Mouse (Mus musculus): ENCODE measurements at regions not wholly inside any gene's neighbourhood (a gene's known extent, or its start where the extent isn't known, plus 50 kb on each side); places are given as distances from the start of the nearest gene placed in this dataset.
"Not testable (repeated sequence)": the region's sequence is repeated elsewhere in the genome, so short reads cannot be mapped to it uniquely, and the experiment has no call there.

DNA sequence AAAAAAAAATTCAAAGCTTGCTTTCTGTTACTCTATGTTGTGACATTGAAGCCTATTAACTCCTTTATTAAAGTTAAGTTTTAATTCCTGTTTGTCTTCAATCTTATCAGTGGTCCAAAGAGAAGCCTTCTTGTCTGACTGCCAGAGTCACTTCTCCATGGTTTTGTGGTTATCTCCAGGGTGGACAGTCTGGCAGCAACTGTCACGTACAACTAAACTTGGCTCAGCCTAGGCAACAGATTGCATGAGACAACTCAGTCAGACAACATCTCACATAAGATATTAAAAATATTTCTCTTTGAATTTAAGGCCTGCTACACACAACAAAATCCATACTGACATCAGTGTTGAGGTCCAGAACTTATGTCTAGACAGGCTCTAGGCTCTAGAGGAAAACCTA, 406.7 kb upstream of the Slc39a10 start:
- DNase-seq (ENCODE audit: low read depth): no peak

DNA sequence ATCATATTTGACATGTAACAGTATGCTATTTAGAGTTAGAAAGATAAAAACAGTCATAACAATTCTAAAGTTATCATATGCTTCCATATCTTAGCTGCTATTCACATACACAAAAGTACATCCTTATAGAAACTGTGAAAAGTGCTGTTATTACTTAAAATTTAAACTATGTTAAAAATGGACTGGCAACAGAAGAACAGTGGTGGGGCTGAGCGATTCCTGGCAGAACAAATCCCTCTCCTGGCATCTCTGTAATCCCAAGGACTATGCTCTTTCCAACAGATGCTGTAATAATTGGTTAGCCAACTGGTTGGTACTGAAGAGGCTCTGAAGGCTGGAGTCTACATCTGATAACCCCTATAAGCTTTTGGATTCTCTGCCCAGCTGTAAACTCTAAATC, 393.0 kb upstream of the Slc39a10 start:
- DNase-seq (ENCODE audit: low read depth): no peak

DNA sequence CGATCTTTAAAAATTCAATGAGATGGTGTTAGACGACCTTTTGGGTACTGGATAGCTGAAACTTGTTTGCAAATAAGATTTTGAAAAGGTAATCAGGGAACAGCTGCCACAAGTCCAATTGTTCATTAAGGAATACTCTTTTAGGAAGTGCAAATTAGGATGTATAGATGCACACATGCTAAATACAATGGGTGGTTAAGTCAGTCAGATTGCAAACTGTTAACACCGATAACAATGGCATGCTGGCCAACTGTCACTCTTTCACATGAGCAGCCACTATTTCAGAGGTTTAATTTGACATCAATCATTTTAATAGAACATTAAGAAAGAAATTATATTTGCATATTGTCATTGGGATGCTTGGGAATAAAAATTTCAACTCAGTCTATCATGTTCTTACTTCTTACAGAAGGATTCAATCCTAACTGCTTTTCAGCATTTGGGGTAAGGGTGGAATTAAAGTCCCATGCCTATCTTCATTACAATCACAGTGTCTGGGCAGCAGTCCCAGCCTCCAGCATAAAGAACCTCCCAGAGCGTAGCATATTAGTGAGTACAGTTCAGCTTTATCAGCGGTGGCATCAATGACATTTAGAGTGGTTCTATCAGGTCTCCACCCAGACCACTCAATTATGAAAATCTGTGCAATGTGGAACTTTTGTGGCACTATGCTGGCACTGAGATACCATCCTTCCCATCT, 385.8 kb upstream of the Slc39a10 start:
- no peak for DNase-seq (ENCODE audit: low read depth)

DNA sequence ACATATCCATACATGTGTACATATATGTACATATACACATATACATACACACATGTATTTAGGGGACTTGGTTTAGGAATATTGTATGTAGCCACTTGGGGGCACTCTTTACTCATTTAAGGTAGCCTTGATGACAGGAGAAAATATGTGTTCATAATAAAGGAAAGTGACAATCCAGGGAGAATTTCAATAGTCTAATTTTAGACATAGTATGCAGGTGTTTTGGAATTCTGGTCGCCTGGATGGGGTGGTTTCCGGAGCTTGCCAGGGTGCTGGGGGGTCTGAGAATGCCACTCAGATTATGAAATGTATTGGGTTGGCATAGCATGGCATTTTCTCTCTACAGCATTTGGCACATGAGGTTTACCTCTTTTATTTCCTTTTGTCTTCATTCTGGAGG, 385.2 kb upstream of the Slc39a10 start:
- peak; percentile 59 for DNase-seq (ENCODE audit: low read depth)

- DNase-seq (ENCODE audit: low read depth): no peak
Observed at GRCm38 (mm10) chr1:47272131-47272530, 379.5 kb upstream of the Slc39a10 start.

DNA sequence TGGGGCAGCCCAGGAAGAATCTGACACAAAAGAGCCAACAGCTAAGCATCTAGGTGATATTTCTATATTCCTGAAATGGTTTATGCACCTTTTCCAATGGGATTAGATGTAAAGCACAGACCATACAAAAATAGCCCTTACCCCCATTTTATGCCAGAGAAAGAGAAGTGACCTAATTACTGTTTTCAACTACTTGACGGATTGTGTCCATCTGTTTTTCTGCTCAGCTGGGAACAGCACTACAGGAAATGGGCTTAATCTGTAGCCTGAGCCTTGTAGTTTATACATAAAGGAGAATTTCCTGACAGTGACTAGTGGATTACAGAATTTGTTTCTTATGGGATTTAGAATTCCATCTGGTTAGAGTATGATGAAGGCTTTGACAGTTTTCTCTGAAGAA, 371.0 kb upstream of the Slc39a10 start:
- no peak for DNase-seq (ENCODE audit: low read depth)

DNA sequence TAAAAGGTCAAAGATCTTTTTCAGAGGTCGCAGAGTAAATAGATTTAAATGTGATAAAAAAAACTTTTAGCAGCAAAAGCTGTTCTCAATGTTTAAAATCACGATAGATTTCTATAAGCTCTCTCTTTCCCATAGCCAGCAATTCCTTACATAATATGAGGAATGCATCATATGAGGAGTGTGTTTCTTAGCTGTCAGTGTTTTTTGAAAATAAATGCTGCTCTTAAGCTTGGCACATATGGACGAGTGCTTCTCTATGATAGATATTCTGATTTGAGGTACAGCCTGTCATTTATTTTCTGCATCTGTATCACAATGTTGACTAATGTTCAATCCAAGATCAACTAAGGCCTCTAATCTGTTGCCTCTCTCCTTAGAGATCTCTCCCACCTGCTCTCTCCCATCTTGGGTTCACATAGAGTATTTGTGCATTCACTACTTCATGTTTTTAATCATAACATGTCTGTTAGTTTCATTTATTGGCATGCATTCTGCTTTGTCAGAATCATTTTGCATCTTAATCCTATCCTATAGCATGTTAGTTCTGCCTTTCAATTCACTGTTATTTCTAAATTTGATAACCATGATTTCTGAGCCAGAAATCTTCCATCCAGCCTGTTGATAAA, 369.0 kb upstream of the Slc39a10 start:
- DNase-seq (ENCODE audit: low read depth): no peak

DNA sequence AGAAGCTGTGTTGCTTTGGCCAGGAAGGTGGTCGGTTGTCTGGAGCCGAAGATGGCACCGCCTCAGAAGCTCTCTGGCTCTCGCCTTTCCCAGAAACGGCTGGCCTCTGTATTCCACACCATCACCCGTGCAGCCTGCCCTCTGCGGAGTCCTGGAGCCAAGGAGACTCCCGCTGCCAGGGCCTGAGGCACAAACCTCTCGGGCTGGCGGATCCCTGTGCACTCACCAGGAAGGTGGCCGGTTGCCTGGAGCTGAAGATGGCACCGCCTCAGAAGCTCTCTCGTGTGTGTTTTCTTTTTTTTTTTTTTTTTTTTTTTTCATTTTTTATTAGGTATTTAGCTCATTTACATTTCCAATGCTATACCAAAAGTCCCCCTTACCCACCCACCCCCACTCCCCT, 358.1 kb upstream of the Slc39a10 start:
- DNase-seq (ENCODE audit: low read depth): not testable (repeated sequence)

DNA sequence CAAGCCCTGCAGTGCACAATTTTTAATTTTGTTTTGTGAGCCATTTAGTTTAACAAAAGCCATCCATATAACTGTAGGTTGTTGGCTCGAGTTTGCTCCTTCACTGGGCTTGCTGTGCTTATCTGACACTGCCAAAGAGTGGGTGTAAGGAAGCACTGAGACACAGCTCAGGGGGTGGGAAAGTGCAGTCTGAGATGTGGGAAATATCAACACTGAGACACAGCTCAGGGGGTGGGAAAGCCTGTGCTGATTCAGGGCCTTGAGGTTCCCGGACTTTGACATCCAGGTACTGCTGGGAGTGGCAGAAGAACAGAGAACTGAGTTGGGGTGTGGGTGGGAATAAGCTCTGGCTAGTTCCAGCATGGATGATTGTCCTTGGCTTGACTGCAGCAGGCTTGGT, 324.4 kb upstream of the Slc39a10 start:
- no peak for DNase-seq (ENCODE audit: low read depth)

DNA sequence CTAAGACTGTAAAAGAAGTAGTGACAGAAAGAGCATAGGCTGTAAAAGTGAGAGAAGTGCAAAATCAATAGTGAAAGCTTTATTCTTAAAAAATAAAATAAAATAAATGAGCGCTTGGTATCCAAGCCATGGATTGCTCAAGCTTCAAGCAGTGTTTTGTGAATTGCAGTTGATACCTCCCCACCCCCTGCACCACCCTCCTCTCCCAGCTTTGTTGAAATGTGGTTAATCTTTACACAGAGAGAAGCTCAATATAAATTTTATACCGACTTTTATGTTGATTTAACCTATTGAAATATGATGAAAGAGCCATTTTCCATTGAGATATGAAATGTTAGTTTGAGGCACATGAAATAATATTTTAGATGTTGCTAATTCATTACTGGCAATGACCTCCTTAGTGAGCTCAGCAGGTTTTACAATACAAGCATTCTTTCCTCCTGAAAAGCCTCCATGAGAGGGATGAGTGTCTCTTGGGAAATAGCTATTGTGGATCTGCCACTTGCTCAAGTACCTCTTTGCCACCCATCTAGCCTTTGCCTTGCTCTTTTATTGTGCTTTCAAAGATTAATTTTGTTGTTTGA, 323.9 kb upstream of the Slc39a10 start:
- no peak for DNase-seq (ENCODE audit: low read depth)

DNA sequence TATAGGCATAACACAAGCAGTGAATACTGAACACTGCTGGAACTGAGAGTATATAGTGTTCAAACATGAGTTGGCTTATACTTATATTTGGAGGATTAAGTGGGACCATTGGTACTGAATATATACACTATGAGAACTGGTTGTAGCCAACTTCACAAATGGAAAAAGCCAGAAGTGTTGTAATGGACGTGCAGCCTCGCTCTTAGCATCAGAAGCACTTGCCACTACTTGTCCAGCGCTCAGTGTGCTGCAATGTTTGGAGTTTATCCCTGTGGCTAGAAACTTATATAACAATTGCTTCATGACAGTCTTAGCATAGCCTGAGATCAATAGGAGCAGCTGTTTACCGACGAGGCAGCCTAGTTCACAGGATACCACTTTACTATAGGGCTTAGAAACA, 320.8 kb upstream of the Slc39a10 start:
- DNase-seq (ENCODE audit: low read depth): no peak

- no peak for DNase-seq (ENCODE audit: low read depth)
Observed at GRCm38 (mm10) chr1:47193001-47193400, 300.3 kb upstream of the Slc39a10 start.

- DNase-seq (ENCODE audit: low read depth): no peak
Observed at GRCm38 (mm10) chr1:47164417-47164816, 271.8 kb upstream of the Slc39a10 start.

DNA sequence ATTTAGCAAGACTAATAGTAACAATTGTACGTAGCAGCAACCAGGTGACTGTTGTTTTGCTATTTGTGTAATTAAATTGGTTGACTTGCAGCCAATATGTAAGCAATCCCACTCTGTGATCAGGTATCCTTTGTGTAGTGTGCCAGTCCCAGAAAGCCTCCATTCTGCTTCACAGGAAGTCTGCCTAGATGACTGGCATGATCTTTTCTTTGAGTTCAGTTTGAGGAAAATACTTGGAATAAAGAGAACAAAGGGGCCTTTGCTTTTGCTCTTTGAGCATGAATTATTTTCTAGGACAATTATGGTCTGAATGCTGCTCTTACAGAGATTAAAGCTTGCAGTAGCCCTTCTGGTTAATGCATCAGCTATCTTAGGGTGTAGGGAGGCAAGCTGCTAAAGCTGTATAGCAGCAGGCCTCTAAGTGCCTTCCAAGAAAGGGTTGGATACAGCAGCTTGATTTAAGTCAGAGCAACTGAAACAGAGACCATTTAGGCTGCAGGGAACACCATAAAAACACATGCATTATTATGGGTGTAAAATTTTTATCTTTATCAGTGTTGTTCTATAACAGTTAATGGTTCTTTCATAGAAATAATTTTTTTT, 271.3 kb upstream of the Slc39a10 start:
- DNase-seq (ENCODE audit: low read depth): no peak

GRCm38 (mm10) chr1:47130031-47130430, 237.4 kb upstream of the Slc39a10 start:
- DNase-seq (ENCODE audit: low read depth): not testable (repeated sequence)

- no peak for DNase-seq (ENCODE audit: low read depth)
Observed at GRCm38 (mm10) chr1:47119636-47120035, 227.0 kb upstream of the Slc39a10 start.

DNA sequence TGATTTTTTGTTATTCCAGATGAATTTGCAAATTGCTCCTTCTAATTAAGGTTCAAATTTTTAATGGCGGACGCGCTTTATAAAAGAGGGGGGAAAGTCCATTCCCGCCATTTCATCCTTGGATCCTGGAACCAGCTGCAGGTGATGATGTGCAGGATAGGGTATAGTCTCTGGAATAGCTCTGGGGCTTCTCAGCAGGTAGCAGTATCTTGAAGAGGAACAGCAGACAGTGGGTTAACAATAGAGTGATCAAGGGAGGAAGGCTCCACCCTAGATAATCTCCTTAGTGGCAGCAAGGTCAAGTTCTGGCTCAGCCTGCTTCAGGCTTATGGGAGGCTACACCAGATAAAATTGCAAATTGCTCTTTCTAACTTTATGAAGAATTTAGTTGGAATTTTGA, 224.0 kb upstream of the Slc39a10 start:
- DNase-seq (ENCODE audit: low read depth): not testable (repeated sequence)

GRCm38 (mm10) chr1:47112494-47112893, 219.8 kb upstream of the Slc39a10 start:
- no peak for DNase-seq (ENCODE audit: low read depth)

DNA sequence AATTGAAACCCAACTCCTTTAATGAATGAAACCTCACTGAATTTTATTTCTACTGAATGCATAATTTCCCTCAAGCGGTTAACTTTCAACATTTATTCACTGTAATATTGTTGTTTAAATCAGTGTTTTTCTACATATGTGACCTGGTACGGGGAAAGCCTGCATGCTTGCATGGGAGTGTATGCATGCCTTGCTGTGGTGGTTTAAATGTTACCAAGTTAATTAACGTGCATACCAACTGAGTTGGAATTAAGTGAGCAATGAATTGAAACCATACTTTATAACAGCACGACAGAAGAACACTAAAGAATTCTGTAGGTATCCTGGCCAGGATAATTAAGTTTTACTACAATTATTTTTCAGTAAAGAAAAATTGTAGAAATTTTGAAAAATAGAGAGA, 211.4 kb upstream of the Slc39a10 start:
- no peak for DNase-seq (ENCODE audit: low read depth)

DNA sequence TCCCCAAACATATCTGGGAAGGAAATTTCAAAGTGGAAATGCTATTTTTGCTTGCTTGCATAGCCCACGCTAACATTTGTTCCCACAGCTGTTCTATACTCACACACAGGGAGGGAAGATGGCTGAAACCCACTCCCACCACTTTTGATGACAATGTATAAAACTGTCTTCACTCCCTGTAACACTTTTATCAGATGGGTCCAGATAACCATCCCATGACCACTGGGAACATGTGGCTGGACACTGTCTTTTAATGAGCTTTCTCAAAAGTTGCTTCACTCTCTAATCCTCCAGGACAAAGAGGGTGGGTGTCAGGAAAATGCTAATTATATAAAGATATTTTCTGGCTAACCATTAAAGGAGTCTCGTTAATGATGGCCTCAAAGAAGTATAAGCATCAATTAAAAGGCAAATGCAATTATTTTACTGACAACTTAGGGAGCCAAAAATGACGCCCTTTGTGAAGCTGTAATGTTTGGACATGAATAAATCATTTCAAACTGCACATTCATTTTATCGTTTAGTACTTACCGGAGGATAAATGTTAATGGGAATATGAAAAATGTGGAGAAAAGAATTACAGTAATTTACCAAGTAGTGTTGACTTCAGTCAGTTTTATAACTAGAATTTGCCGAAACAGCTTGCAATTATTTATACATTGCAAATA, 210.8 kb upstream of the Slc39a10 start:
- no peak for DNase-seq (ENCODE audit: low read depth)

DNA sequence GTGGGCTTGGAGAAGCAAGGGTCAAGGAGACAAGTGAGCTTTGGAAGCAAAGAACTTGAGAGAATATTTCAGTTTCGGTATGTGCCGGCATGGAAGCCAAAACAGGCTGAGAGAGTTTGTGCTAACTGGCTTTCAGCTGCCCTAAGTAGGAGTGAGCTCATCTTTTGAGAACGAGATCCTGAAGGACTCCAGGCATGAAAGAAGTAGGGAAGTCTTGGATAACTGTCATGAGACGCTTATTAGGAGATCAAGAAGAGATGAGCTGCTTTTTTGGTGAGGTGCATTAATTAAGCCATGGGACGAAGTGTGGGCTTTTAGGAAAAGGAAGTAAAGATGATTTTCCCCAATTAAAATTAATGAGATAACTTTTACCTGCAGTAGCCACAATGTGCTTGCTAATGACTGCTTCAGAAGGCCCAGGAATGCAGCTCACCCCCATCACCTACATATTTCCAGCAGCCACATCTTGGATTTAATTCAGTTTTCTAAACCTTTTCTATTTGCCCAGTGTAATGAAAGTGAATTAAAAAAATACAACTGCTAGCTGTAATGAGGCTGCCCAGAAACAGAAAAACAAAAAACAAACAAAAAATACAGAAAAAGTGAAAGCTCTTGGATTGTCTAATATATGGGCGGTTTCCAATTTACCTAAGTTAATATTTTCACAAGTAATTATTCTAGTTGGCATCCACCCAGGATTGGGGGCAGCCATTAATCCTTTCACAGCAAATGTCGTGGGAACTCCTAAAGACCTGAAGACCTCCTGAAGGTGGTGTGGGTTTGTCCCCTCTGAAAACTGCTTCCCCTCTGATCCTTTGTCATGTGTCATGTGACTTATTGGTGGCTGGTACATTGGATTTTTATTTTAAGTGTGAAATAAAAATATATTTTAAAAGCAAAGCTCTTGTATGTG, 204.7 kb upstream of the Slc39a10 start:
- DNase-seq (ENCODE audit: low read depth): no peak

DNA sequence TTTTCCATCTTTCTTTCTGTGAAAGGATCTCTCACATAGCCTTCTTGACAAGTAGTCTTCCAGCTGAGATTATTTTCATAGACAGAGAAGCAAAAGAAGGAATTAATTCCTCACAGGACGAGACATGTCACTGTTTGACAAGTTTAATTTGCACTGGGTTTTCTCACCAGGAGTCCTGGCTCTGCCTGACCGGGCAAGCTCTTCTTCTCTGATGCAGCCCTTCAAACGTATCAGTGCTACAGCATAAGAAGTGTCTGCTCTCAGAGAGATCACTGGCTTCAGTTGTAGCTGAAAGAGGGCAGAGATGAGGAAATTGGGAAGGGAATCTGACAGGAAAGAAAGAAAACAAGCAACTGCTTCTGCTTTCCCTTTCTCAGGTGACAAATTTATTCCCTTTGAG, 201.8 kb upstream of the Slc39a10 start:
- DNase-seq (ENCODE audit: low read depth): no peak
